Mouse (Mus musculus) frontal cortex, adult (tissue): ENCODE data around the gene B9d2.

Source experiments
- ATAC-seq: cut with Nextera tagmentation; 2 replicates; pipeline ENCODE4 v1.9.2; 2017; ENCODE audit warnings: mild to moderate bottlenecking, moderate library complexity, mixed read lengths; ENCODE audit not compliant: low TSS enrichment

Gene B9d2

GRCm38 (mm10) chr7:25680514-25681258, at the start of gene B9d2:
B9d2 (plus strand) TSS chr7:25680780.
- peak; percentile 94 for ATAC-seq

GRCm38 (mm10) chr7:25632679-25633078, 47.9 kb upstream of the B9d2 start:
- ATAC-seq, result no peak

- ATAC-seq, result no peak
Observed at GRCm38 (mm10) chr7:25636373-25636772, 44.2 kb upstream of the B9d2 start.

GRCm38 (mm10) chr7:25637099-25637498, 43.5 kb upstream of the B9d2 start:
- no peak for ATAC-seq

GRCm38 (mm10) chr7:25639754-25640153, 40.8 kb upstream of the B9d2 start:
- ATAC-seq, result peak; percentile 69

GRCm38 (mm10) chr7:25644136-25644535, 36.4 kb upstream of the B9d2 start:
- ATAC-seq, result no peak

- ATAC-seq, result no peak
Observed at GRCm38 (mm10) chr7:25644631-25645030, 35.9 kb upstream of the B9d2 start.

GRCm38 (mm10) chr7:25645074-25645473, 35.5 kb upstream of the B9d2 start:
- ATAC-seq, result no peak

GRCm38 (mm10) chr7:25647574-25648123, 32.9 kb upstream of the B9d2 start:
- no peak for ATAC-seq

- ATAC-seq, result no peak
Observed at GRCm38 (mm10) chr7:25649839-25650238, 30.7 kb upstream of the B9d2 start.

- ATAC-seq, result no peak
Observed at GRCm38 (mm10) chr7:25651281-25651680, 29.3 kb upstream of the B9d2 start.

GRCm38 (mm10) chr7:25652244-25652759, 28.3 kb upstream of the B9d2 start:
- ATAC-seq, result no peak

- no peak for ATAC-seq
Observed at GRCm38 (mm10) chr7:25655601-25656428, 24.8 kb upstream of the B9d2 start.

- ATAC-seq, result no peak
Observed at GRCm38 (mm10) chr7:25657785-25658184, 22.8 kb upstream of the B9d2 start.

GRCm38 (mm10) chr7:25658657-25659472, 21.7 kb upstream of the B9d2 start, which contains the start of the genes Bckdha and Exosc5:
Bckdha (minus strand) TSS chr7:25658981.
Exosc5 (plus strand) TSS chr7:25659164.
- ATAC-seq, result peak; percentile 97

GRCm38 (mm10) chr7:25666381-25666780, 14.2 kb upstream of the B9d2 start:
- ATAC-seq, result no peak

- no peak for ATAC-seq
Observed at GRCm38 (mm10) chr7:25669158-25669557, 11.4 kb upstream of the B9d2 start.

- ATAC-seq, result no peak
Observed at GRCm38 (mm10) chr7:25669631-25670030, 10.9 kb upstream of the B9d2 start.

GRCm38 (mm10) chr7:25670096-25670495, 10.5 kb upstream of the B9d2 start:
- no peak for ATAC-seq

GRCm38 (mm10) chr7:25671686-25672085, 8.9 kb upstream of the B9d2 start:
- ATAC-seq, result no peak

- ATAC-seq, result no peak
Observed at GRCm38 (mm10) chr7:25672442-25672841, 8.1 kb upstream of the B9d2 start.
